Mouse (Mus musculus) neural tube, embryonic 15.5 days (tissue): ENCODE measurements around the gene Stpg1. TPM values are rescaled to one million over a fixed set of nuclear protein-coding genes. Genes with fewer than 3 reads are reported as not detected.

Experiments used
- ATAC-seq: fragments of 200-750 bp; cut with Nextera tagmentation; 2 replicates; pipeline ENCODE4 v1.8.0; 2017; ENCODE audit warnings: mild to moderate bottlenecking, moderate TSS enrichment, moderate library complexity; ENCODE audit not compliant: low FRiP score
- H3K27ac ChIP-seq: fragments of 300-500 bp; sonication (generic); replicated peaks from 2 replicates; pipeline ENCODE4 v1.5.1; 2015; ENCODE audit warnings: mild to moderate bottlenecking, inconsistent platforms
- H3K27me3 ChIP-seq: fragments of 300-500 bp; sonication (generic); replicated peaks from 2 replicates; pipeline ENCODE4 v1.6.1; 2015; ENCODE audit warnings: inconsistent platforms
- H3K36me3 ChIP-seq: fragments of 300-500 bp; sonication (generic); 2 replicates; pipeline ENCODE4 v1.6.1; 2015; ENCODE audit warnings: inconsistent platforms
- H3K4me1 ChIP-seq: fragments of 300-500 bp; sonication (generic); 2 replicates; pipeline ENCODE4 v1.6.1; 2015; ENCODE audit warnings: inconsistent platforms
- H3K4me2 ChIP-seq: fragments of 300-500 bp; sonication (generic); 2 replicates; pipeline ENCODE4 v1.6.1; 2015; ENCODE audit warnings: inconsistent platforms, mild to moderate bottlenecking, moderate library complexity
- H3K4me3 ChIP-seq: fragments of 300-500 bp; sonication (generic); replicated peaks from 2 replicates; pipeline ENCODE4 v1.5.1; 2015; ENCODE audit warnings: mild to moderate bottlenecking, inconsistent platforms
- H3K9ac ChIP-seq: fragments of 300-500 bp; sonication (generic); replicated peaks from 2 replicates; pipeline ENCODE4 v1.6.1; 2015; ENCODE audit warnings: mild to moderate bottlenecking, inconsistent platforms
- H3K9me3 ChIP-seq: fragments of 300-500 bp; sonication (generic); replicated peaks from 2 replicates; pipeline ENCODE4 v1.6.1; 2016; ENCODE audit warnings: inconsistent platforms
- WGBS: fragments of 180-500 bp; shearing (Covaris S2); methylation state at CpG from one replicate; pipeline ENCODE4 v1.1.7; 2015; ENCODE audit warnings: mixed read lengths; 5-methylcytosine and 5-hydroxymethylcytosine counted together
- polyA plus RNA-seq: library from polyadenylated mRNA; unstranded; fragments of >200 nt; fragmentation: Nextera tagmentation; extraction: Ambion mirVana; gene quantifications from 2 replicates; pipeline ENCODE4 v1.2.1, GENCODE M21; 2015

Stpg1 gene
- 0.23 and 0.37 TPM in 2 replicates for polyA plus RNA-seq

- Histone ChIP-seq H3K4me3 (peak within 1 kb of the TSS; percentile 81), H3K9me3 (no peaks in the 10 kb centered on the region), H3K4me1 (peaks cover 20% of the 10 kb centered on the region), H3K27me3 (0 out of 2 replicates have a peak, but pooled peaks cover 4% of the 10 kb centered on the region), H3K27ac (peak within 1 kb of the TSS; percentile 78), H3K36me3 (peaks cover 12% of the 10 kb centered on the region), H3K9ac (peak within 1 kb of the TSS; percentile 58), H3K4me2 (peak within 1 kb of the TSS; percentile 95)
- under 1% methylated on average over 52 of the region's 53 CpGs for WGBS
- ATAC-seq = peak; percentile 98
Measured at GRCm38 (mm10) chr4:135494521-135495396, at the start of gene Stpg1, which contains the start of gene Nipal3. Gene Stpg1, plus strand, starts transcription at chr4:135494790. Gene Nipal3, minus strand, starts transcription at chr4:135495038.

DNA sequence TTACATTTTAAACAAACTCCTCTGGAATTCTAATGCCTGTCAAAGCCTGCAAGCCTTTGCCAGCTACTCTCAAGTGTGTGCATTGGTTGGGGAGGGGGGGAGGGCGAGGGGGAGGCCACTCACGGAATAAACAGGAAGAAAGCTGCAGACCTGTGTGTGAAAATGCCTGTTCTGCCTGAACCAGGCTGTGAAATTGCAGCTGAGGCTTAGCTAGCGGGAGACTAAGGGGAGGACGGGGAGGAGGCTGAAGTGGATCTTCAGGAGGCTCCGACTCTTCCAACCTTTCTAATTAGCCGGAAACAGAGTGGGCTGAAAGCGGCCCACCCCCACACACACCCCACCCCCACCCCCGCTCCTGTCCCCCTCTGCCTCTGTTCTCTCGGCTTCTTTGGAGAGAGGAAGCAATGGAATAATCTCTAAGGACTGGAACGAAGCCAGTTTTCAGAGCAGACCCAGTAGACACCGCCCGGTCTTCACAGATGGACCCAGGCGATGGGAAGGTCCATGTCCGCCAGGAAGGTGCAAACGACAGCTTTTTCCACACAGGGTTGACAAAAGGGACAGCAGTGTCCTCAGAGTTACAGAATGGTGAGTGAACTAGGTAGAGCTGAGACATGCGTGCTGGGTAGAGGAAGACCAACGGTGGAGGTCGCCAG lies 43.1 kb upstream of the Stpg1 start:
- H3K4me1 ChIP-seq = peaks cover 8% of the 10 kb centered on the region; the same call in 1 of the 2 replicates
- no peak overlapping the region for H3K4me2 ChIP-seq
- ATAC-seq = no peak
- H3K9me3 ChIP-seq = no peaks in the 10 kb centered on the region
- H3K4me3 ChIP-seq = no peak overlapping the region
- no peak overlapping the region for H3K9ac ChIP-seq
- H3K27ac ChIP-seq = no peak overlapping the region
- H3K36me3 ChIP-seq = no peaks in the 10 kb centered on the region
- H3K27me3 ChIP-seq = no peaks in the 10 kb centered on the region
- WGBS = 53% methylated on average over 18 of the region's 18 CpGs

- ATAC-seq = no peak
- no peak overlapping the region for H3K4me3 ChIP-seq
- H3K9me3 ChIP-seq = no peaks in the 10 kb centered on the region
- no peak overlapping the region for H3K9ac ChIP-seq
- H3K4me1 ChIP-seq = peaks cover 8% of the 10 kb centered on the region; the same call in 1 of the 2 replicates
- no peaks in the 10 kb centered on the region for H3K27me3 ChIP-seq
- no peak overlapping the region for H3K4me2 ChIP-seq
- no peak overlapping the region for H3K27ac ChIP-seq
- 38% methylated on average over 6 of the region's 6 CpGs for WGBS
- H3K36me3 ChIP-seq = no peaks in the 10 kb centered on the region
Measured at GRCm38 (mm10) chr4:135453164-135453563, 41.4 kb upstream of the Stpg1 start.

DNA sequence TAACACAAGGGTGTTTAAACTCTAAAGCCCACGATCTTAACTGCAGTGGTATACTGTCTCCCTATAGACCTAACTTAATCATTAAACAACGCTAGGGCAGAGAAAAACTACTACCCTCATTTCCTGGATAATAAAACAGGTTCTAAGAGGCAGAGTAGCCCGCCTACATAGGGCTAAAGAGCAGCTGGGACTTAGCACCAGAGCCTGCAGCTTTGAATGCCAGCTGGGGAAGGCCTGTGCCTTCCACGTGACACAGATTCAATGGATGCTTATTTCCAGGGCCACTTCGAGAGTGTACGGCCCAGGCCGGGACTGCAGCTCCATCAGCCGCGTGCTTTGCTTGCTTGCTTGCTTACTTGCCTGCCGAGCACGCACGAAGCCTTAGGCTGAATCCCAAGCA lies 41.0 kb upstream of the Stpg1 start:
- WGBS = 23% methylated on average over 12 of the region's 12 CpGs
- H3K36me3 ChIP-seq = no peaks in the 10 kb centered on the region
- no peak overlapping the region for H3K4me3 ChIP-seq
- no peak overlapping the region for H3K9ac ChIP-seq
- no peak overlapping the region for H3K27ac ChIP-seq
- no peak for ATAC-seq
- H3K4me1 ChIP-seq = peaks cover 8% of the 10 kb centered on the region; the same call in 1 of the 2 replicates
- no peak overlapping the region for H3K4me2 ChIP-seq
- H3K27me3 ChIP-seq = no peaks in the 10 kb centered on the region
- H3K9me3 ChIP-seq = no peaks in the 10 kb centered on the region

GRCm38 (mm10) chr4:135463406-135463805 lies 31.2 kb upstream of the Stpg1 start:
- Histone ChIP-seq H3K27me3 (no peaks in the 10 kb centered on the region), H3K9me3 (no peaks in the 10 kb centered on the region), H3K36me3 (peaks cover 39% of the 10 kb centered on the region), H3K9ac (no peak overlapping the region), H3K4me2 (no peak overlapping the region), H3K4me3 (no peak overlapping the region), H3K27ac (no peak overlapping the region), H3K4me1 (no peaks in the 10 kb centered on the region)
- no peak for ATAC-seq
- 92% methylated on average over 11 of the region's 11 CpGs for WGBS

GRCm38 (mm10) chr4:135477851-135478250 lies 16.7 kb upstream of the Stpg1 start:
- Histone ChIP-seq H3K36me3 (peaks cover 25% of the 10 kb centered on the region), H3K9ac (no peak overlapping the region), H3K27me3 (no peaks in the 10 kb centered on the region), H3K4me3 (no peak overlapping the region), H3K9me3 (no peaks in the 10 kb centered on the region), H3K27ac (no peak overlapping the region), H3K4me1 (no peaks in the 10 kb centered on the region), H3K4me2 (no peak overlapping the region)
- 86% methylated on average over 10 of the region's 10 CpGs for WGBS
- ATAC-seq = no peak

- H3K4me1 ChIP-seq = peaks cover 5% of the 10 kb centered on the region; the same call in 1 of the 2 replicates
- H3K27me3 ChIP-seq = no peaks in the 10 kb centered on the region
- H3K4me2 ChIP-seq = no peak overlapping the region
- WGBS = 89% methylated on average over 9 of the region's 9 CpGs
- H3K27ac ChIP-seq = no peak overlapping the region
- H3K9me3 ChIP-seq = no peaks in the 10 kb centered on the region
- ATAC-seq = no peak
- H3K9ac ChIP-seq = no peak overlapping the region
- H3K36me3 ChIP-seq = peaks cover 20% of the 10 kb centered on the region; the same call in 1 of the 2 replicates
- no peak overlapping the region for H3K4me3 ChIP-seq
Measured at GRCm38 (mm10) chr4:135480370-135480769, 14.2 kb upstream of the Stpg1 start.

DNA sequence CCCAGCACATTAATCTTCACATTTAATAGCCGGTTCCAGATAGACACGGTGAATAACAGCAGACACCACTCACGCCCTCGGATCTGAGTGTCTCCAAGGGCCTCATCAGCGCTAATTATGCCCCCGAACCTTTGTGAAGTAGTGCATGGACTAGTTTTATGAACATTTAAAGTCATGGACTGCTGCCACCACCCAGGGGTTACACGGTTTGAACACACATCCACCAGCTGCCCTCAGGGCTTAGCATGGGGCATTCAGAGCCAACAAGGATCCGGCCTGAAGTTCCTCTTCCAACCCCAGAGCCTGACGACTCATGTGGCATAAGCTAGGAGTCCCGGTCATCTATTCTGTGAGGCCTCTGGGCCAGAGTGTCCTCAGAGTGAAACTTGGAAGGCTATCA lies 9.5 kb upstream of the Stpg1 start:
- no peak overlapping the region for H3K4me3 ChIP-seq

GRCm38 (mm10) chr4:135486352-135486751 lies 8.2 kb upstream of the Stpg1 start:
- Histone ChIP-seq H3K4me3 (no peak overlapping the region), H3K27ac (no peak overlapping the region), H3K4me1 (peaks cover 5% of the 10 kb centered on the region; the same call in 1 of the 2 replicates), H3K9me3 (no peaks in the 10 kb centered on the region), H3K36me3 (peaks cover 33% of the 10 kb centered on the region), H3K9ac (no peak overlapping the region), H3K4me2 (no peak overlapping the region), H3K27me3 (no peaks in the 10 kb centered on the region)
- WGBS = 90% methylated on average over 11 of the region's 11 CpGs
- no peak for ATAC-seq

More for the DNA sequence above, 9.5 kb upstream of the Stpg1 start:
- H3K9me3 ChIP-seq = no peaks in the 10 kb centered on the region
- no peak overlapping the region for H3K9ac ChIP-seq
- 31% methylated on average over 10 of the region's 10 CpGs for WGBS
- ATAC-seq = no peak
- H3K36me3 ChIP-seq = peaks cover 25% of the 10 kb centered on the region
- H3K4me1 ChIP-seq = peaks cover 5% of the 10 kb centered on the region; the same call in 1 of the 2 replicates
- H3K27me3 ChIP-seq = no peaks in the 10 kb centered on the region
- H3K27ac ChIP-seq = no peak overlapping the region
- no peak overlapping the region for H3K4me2 ChIP-seq

GRCm38 (mm10) chr4:135489256-135489655 lies 5.3 kb upstream of the Stpg1 start:
- peaks cover 27% of the 10 kb centered on the region for H3K36me3 ChIP-seq
- no peak for ATAC-seq
- 0 out of 2 replicates have a peak, but pooled peaks cover 4% of the 10 kb centered on the region for H3K27me3 ChIP-seq
- H3K9ac ChIP-seq = no peak overlapping the region
- H3K4me1 ChIP-seq = peaks cover 15% of the 10 kb centered on the region
- no peak overlapping the region for H3K27ac ChIP-seq
- no peaks in the 10 kb centered on the region for H3K9me3 ChIP-seq
- no peak overlapping the region for H3K4me2 ChIP-seq
- no peak overlapping the region for H3K4me3 ChIP-seq
- WGBS = 92% methylated on average over 7 of the region's 7 CpGs

- H3K27ac ChIP-seq = no peak overlapping the region
- ATAC-seq = no peak
- peaks cover 20% of the 10 kb centered on the region for H3K4me1 ChIP-seq
- H3K4me3 ChIP-seq = peak overlapping the region; percentile 81
- 44% methylated on average over 4 of the region's 4 CpGs for WGBS
- 0 out of 2 replicates have a peak, but pooled peaks cover 4% of the 10 kb centered on the region for H3K27me3 ChIP-seq
- no peaks in the 10 kb centered on the region for H3K9me3 ChIP-seq
- peaks cover 25% of the 10 kb centered on the region for H3K36me3 ChIP-seq
- peak overlapping the region; percentile 95 for H3K4me2 ChIP-seq
- H3K9ac ChIP-seq = peak overlapping the region; percentile 46
Measured at GRCm38 (mm10) chr4:135493271-135493670, 1.3 kb upstream of the Stpg1 start.
